Mouse (Mus musculus): ENCODE results near the gene Ccdc122. TPM values are rescaled to one million over a fixed set of nuclear protein-coding genes. Genes with fewer than 3 reads are reported as not detected.

The Ccdc122 gene
- polyA plus RNA-seq, 1 experiment from 2014 or later: 4.7 TPM

Other genes with a start within 250 kb of the Ccdc122 start
- gene Lacc1, start 132 bp downstream of the Ccdc122 start, polyA plus RNA-seq (2015; fragmentation: Nextera tagmentation; extraction: Ambion mirVana): 12.3 and 15.0 TPM in 2 replicates
- 2.4 and 3.3 TPM in 2 replicates for gene Enox1, start 120.0 kb downstream of the Ccdc122 start, polyA plus RNA-seq (2015; fragmentation: Nextera tagmentation; extraction: Ambion mirVana)

Data from lung, embryonic 15.5 days (tissue).